Mouse (Mus musculus): Measurements from ENCODE around the gene Slc48a1. TPM values are rescaled to one million over a fixed set of nuclear protein-coding genes. Genes with fewer than 3 reads are reported as not detected.
A peak's percentile ranks its signal among the peaks of the same experiment; 100 is the strongest.

The Slc48a1 gene
- polyA plus RNA-seq, 1 experiment from 2014 or later = 65.4 TPM

GRCm38 (mm10) chr15:97796674-97797310 is 18.5 kb downstream of the Slc48a1 start:
- H3K4me1 ChIP-seq (ENCODE audit: control insufficient read depth, insufficient read depth, low read length) = peaks cover 8% of the 10 kb centered on the region; the same call in 1 of the 2 replicates
- no peaks in the 10 kb centered on the region for H3K27me3 ChIP-seq (replicated peaks; ENCODE audit: control insufficient read depth, insufficient read depth, low read length)
- H3K27ac ChIP-seq (ENCODE audit: low read depth, low read length) = no peak overlapping the region
- H3K4me2 ChIP-seq (ENCODE audit: low read length) = no peak overlapping the region
- H3K4me3 ChIP-seq (ENCODE audit: low read depth, low read length) = no peak overlapping the region
- no peak for ATAC-seq
- H3K9me3 ChIP-seq (replicated peaks; ENCODE audit: control insufficient read depth, low read length) = no peaks in the 10 kb centered on the region
- WGBS = 95% methylated on average over 17 of the region's 17 CpGs
- H3K9ac ChIP-seq (ENCODE audit: low read length) = no peak overlapping the region
- DNase-seq (ENCODE audit: low spot score) = no peak
- H3K36me3 ChIP-seq (ENCODE audit: control insufficient read depth, insufficient read depth, low read length) = peaks cover 57% of the 10 kb centered on the region

DNA sequence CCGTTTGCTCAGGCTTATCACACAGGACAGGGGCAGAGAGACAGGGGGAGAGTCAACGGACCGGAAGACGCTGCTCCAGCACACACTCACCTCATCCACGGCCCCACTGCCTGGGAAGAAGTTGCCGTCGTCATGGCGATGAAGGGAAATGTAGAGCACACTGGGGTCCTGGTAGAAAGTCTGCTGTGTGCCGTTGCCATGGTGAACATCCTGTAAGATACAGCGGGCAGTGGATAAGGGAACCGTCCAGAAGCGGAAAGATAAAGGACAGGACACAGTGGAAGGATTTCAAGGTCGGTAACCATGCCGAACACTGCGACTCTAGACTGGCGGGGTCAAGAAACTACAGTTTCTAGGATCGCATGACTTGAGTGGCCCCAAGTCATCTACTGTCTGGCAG is 19.8 kb downstream of the Slc48a1 start:
- H3K36me3 ChIP-seq (ENCODE audit: control insufficient read depth, insufficient read depth, low read length) = peaks cover 53% of the 10 kb centered on the region

DNA sequence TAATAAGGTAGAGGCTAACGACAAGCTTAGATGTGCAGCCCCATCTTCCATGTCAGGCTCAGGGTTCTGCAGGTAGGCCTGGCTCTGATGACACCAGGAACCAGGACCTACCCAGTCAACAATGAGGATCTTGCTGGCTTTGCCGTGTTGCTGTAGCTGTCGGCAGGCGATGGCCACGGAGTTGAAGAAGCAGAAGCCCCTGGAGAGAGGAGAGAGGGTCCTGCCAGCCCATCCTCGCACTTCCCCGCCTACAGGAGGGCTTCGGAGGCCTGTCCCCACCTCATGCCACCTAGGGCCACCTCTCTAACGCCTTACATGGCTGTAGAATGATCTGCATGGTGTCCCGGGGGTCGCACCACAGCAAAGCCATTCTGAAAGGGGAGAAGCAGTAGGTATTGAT is 21.1 kb downstream of the Slc48a1 start:
- no peak for DNase-seq (ENCODE audit: low spot score)
- Histone ChIP-seq H3K4me2 (ENCODE audit: low read length) (no peak overlapping the region), H3K9ac (ENCODE audit: low read length) (no peak overlapping the region), H3K4me3 (ENCODE audit: low read depth, low read length) (no peak overlapping the region), H3K9me3 (replicated peaks; ENCODE audit: control insufficient read depth, low read length) (no peaks in the 10 kb centered on the region), H3K27me3 (replicated peaks; ENCODE audit: control insufficient read depth, insufficient read depth, low read length) (no peaks in the 10 kb centered on the region), H3K27ac (ENCODE audit: low read depth, low read length) (no peak overlapping the region), H3K4me1 (ENCODE audit: control insufficient read depth, insufficient read depth, low read length) (peaks cover 8% of the 10 kb centered on the region; the same call in 1 of the 2 replicates), H3K36me3 (ENCODE audit: control insufficient read depth, insufficient read depth, low read length) (peaks cover 45% of the 10 kb centered on the region)
- 85% methylated on average over 11 of the region's 11 CpGs for WGBS
- ATAC-seq = no peak

More for the DNA sequence above, 19.8 kb downstream of the Slc48a1 start:
- Histone ChIP-seq H3K4me3 (ENCODE audit: low read depth, low read length) (no peak overlapping the region), H3K9ac (ENCODE audit: low read length) (peak overlapping the region; percentile 29; the same call in 1 of the 2 replicates), H3K9me3 (replicated peaks; ENCODE audit: control insufficient read depth, low read length) (no peaks in the 10 kb centered on the region), H3K27me3 (replicated peaks; ENCODE audit: control insufficient read depth, insufficient read depth, low read length) (no peaks in the 10 kb centered on the region), H3K4me1 (ENCODE audit: control insufficient read depth, insufficient read depth, low read length) (peaks cover 8% of the 10 kb centered on the region; the same call in 1 of the 2 replicates), H3K27ac (ENCODE audit: low read depth, low read length) (no peak overlapping the region), H3K4me2 (ENCODE audit: low read length) (no peak overlapping the region)
- 41% methylated on average over 17 of the region's 17 CpGs for WGBS
- DNase-seq (ENCODE audit: low spot score) (peak; percentile 71), ATAC-seq (peak; percentile 62)

GRCm38 (mm10) chr15:97800853-97801252 is 22.5 kb downstream of the Slc48a1 start:
- H3K36me3 ChIP-seq (ENCODE audit: control insufficient read depth, insufficient read depth, low read length) = peaks cover 39% of the 10 kb centered on the region
- H3K4me3 ChIP-seq (ENCODE audit: low read depth, low read length) = no peak overlapping the region
- WGBS = 87% methylated on average over 13 of the region's 13 CpGs
- ATAC-seq (no peak), DNase-seq (ENCODE audit: low spot score) (no peak)
- no peaks in the 10 kb centered on the region for H3K9me3 ChIP-seq (replicated peaks; ENCODE audit: control insufficient read depth, low read length)
- no peak overlapping the region for H3K27ac ChIP-seq (ENCODE audit: low read depth, low read length)
- H3K9ac ChIP-seq (ENCODE audit: low read length) = no peak overlapping the region
- no peaks in the 10 kb centered on the region for H3K27me3 ChIP-seq (replicated peaks; ENCODE audit: control insufficient read depth, insufficient read depth, low read length)
- peaks cover 8% of the 10 kb centered on the region; the same call in 1 of the 2 replicates for H3K4me1 ChIP-seq (ENCODE audit: control insufficient read depth, insufficient read depth, low read length)
- no peak overlapping the region for H3K4me2 ChIP-seq (ENCODE audit: low read length)

DNA sequence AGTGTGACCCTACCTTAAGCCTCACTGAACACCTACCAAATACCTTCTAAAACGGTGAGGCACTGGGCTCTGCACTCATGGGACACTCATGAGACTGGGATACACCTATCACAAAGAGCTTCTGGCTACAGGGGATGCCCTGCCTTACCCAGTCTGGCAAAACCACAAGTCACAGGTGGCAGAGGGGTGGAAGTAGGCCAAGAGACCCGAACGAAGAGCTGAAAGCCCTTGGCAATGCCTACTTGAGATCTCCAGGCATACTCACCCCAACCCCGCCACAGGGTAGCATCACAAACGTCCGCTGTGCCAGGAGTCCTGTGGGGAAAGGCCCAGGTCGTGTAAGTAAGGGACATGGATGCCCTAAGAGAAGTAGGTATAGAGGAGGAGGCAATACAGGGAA is 23.5 kb downstream of the Slc48a1 start:
- WGBS = 73% methylated on average over 7 of the region's 7 CpGs
- peaks cover 8% of the 10 kb centered on the region; the same call in 1 of the 2 replicates for H3K4me1 ChIP-seq (ENCODE audit: control insufficient read depth, insufficient read depth, low read length)
- H3K9ac ChIP-seq (ENCODE audit: low read length) = no peak overlapping the region
- H3K4me3 ChIP-seq (ENCODE audit: low read depth, low read length) = no peak overlapping the region
- no peak overlapping the region for H3K4me2 ChIP-seq (ENCODE audit: low read length)
- no peak for DNase-seq (ENCODE audit: low spot score)
- H3K27ac ChIP-seq (ENCODE audit: low read depth, low read length) = no peak overlapping the region
- peaks cover 36% of the 10 kb centered on the region for H3K36me3 ChIP-seq (ENCODE audit: control insufficient read depth, insufficient read depth, low read length)
- ATAC-seq = no peak
- no peaks in the 10 kb centered on the region for H3K27me3 ChIP-seq (replicated peaks; ENCODE audit: control insufficient read depth, insufficient read depth, low read length)
- H3K9me3 ChIP-seq (replicated peaks; ENCODE audit: control insufficient read depth, low read length) = no peaks in the 10 kb centered on the region

DNA sequence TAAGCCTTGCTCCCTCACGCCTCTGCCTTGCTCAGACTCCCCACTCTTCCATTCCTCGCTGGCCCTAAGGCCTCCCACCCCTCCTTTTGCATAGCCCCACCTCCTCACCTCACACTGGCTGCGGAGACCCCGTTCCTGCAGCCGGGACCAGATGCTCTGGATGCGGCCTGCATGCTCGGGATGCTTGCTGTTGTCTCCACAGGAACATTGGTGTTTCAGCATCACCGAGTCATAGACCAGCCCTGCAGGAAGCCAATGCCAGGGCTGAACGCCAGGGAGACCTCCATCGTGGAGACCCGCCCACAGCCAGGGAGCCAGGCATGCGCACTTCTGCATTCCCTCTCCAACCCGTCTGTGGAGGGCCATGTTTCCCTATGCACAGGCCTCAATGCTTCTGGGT is 24.3 kb downstream of the Slc48a1 start:
- Histone ChIP-seq H3K9me3 (replicated peaks; ENCODE audit: control insufficient read depth, low read length) (no peaks in the 10 kb centered on the region), H3K9ac (ENCODE audit: low read length) (peak overlapping the region; percentile 38), H3K27ac (ENCODE audit: low read depth, low read length) (no peak overlapping the region), H3K4me1 (ENCODE audit: control insufficient read depth, insufficient read depth, low read length) (peaks cover 8% of the 10 kb centered on the region; the same call in 1 of the 2 replicates), H3K27me3 (replicated peaks; ENCODE audit: control insufficient read depth, insufficient read depth, low read length) (no peaks in the 10 kb centered on the region), H3K36me3 (ENCODE audit: control insufficient read depth, insufficient read depth, low read length) (peaks cover 38% of the 10 kb centered on the region), H3K4me2 (ENCODE audit: low read length) (peak overlapping the region; percentile 30), H3K4me3 (ENCODE audit: low read depth, low read length) (peak overlapping the region; percentile 12; the same call in 1 of the 2 replicates)
- ATAC-seq (peak; percentile 60), DNase-seq (ENCODE audit: low spot score) (peak; percentile 80)
- 19% methylated on average over 13 of the region's 13 CpGs for WGBS

DNA sequence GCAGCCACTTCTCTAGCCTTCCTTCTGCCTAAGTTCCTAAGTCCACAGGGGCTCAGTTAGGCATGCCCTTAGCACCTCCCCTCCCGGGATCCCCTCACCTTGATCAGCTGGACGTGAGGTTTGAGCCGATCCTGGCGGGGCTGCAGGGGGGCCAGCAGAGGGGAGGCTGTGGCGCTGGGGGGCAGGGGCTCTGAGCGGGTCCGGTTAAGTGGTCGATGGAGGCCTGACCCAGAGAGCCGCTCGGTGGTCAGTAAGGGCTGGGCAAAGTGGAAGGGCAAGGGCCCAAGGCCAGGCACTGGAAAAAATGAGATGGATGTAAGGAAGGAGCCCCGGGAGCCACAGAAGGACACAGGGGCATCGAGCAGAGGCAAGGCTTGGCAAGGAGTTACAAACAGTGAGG is 29.5 kb downstream of the Slc48a1 start:
- WGBS = 77% methylated on average over 12 of the region's 12 CpGs

DNA sequence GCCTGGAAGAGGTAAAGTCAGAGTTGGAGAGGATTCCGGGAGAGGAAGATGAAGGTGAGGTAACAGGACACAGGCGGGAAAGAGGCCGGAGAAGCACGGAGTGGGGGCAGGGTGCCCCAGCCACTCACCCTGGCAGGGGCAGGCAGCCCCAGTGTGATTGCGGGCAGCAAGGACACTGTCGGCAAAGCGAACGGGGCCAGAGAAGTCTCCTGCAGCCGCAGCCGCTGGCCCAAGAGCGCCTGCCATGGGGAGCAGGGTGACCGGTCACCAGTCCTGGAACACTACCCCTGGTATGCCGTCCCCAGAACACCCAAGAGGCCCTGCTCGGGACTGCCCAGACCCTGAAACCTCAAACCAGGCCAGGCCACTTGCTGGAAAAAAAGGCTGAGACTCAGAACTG is 30.2 kb downstream of the Slc48a1 start:
- Histone ChIP-seq H3K4me1 (ENCODE audit: control insufficient read depth, insufficient read depth, low read length) (peaks cover 17% of the 10 kb centered on the region), H3K27me3 (replicated peaks; ENCODE audit: control insufficient read depth, insufficient read depth, low read length) (no peaks in the 10 kb centered on the region), H3K4me3 (ENCODE audit: low read depth, low read length) (no peak overlapping the region), H3K9ac (ENCODE audit: low read length) (no peak overlapping the region), H3K9me3 (replicated peaks; ENCODE audit: control insufficient read depth, low read length) (no peaks in the 10 kb centered on the region), H3K27ac (ENCODE audit: low read depth, low read length) (no peak overlapping the region), H3K36me3 (ENCODE audit: control insufficient read depth, insufficient read depth, low read length) (peaks cover 51% of the 10 kb centered on the region), H3K4me2 (ENCODE audit: low read length) (no peak overlapping the region)
- WGBS = 89% methylated on average over 14 of the region's 14 CpGs
- ATAC-seq (no peak), DNase-seq (ENCODE audit: low spot score) (no peak)

More for the DNA sequence above, 29.5 kb downstream of the Slc48a1 start:
- H3K27me3 ChIP-seq (replicated peaks; ENCODE audit: control insufficient read depth, insufficient read depth, low read length) = no peaks in the 10 kb centered on the region
- peaks cover 51% of the 10 kb centered on the region for H3K36me3 ChIP-seq (ENCODE audit: control insufficient read depth, insufficient read depth, low read length)
- H3K4me2 ChIP-seq (ENCODE audit: low read length) = no peak overlapping the region
- no peak for DNase-seq (ENCODE audit: low spot score)
- H3K27ac ChIP-seq (ENCODE audit: low read depth, low read length) = no peak overlapping the region
- H3K9ac ChIP-seq (ENCODE audit: low read length) = no peak overlapping the region
- ATAC-seq = no peak
- H3K4me3 ChIP-seq (ENCODE audit: low read depth, low read length) = no peak overlapping the region
- peaks cover 11% of the 10 kb centered on the region for H3K4me1 ChIP-seq (ENCODE audit: control insufficient read depth, insufficient read depth, low read length)
- no peaks in the 10 kb centered on the region for H3K9me3 ChIP-seq (replicated peaks; ENCODE audit: control insufficient read depth, low read length)

- Histone ChIP-seq H3K4me1 (ENCODE audit: control insufficient read depth, insufficient read depth, low read length) (peaks cover 20% of the 10 kb centered on the region), H3K27ac (ENCODE audit: low read depth, low read length) (no peak overlapping the region), H3K9ac (ENCODE audit: low read length) (no peak overlapping the region), H3K4me3 (ENCODE audit: low read depth, low read length) (no peak overlapping the region), H3K36me3 (ENCODE audit: control insufficient read depth, insufficient read depth, low read length) (peaks cover 51% of the 10 kb centered on the region), H3K27me3 (replicated peaks; ENCODE audit: control insufficient read depth, insufficient read depth, low read length) (no peaks in the 10 kb centered on the region), H3K4me2 (ENCODE audit: low read length) (no peak overlapping the region), H3K9me3 (replicated peaks; ENCODE audit: control insufficient read depth, low read length) (no peaks in the 10 kb centered on the region)
- ATAC-seq = no peak
- DNase-seq (ENCODE audit: low spot score) = no peak
- 88% methylated on average over 14 of the region's 14 CpGs for WGBS
These were observed 30.9 kb downstream of the Slc48a1 start for GRCm38 (mm10) chr15:97809206-97809605.
